Mouse (Mus musculus): ENCODE measurements at regions not wholly inside any gene's neighbourhood (a gene's known extent, or its start where the extent isn't known, plus 50 kb on each side); places are given as distances from the start of the nearest gene placed in this dataset.

GRCm38 (mm10) chr6:102977122-102977521 lies 404.2 kb upstream of the Cntn3 start:
- TF ChIP-seq POLR2A (IDR thresholded peaks at IDR 0.05; ENCODE audit: low read depth, low read length) (no peak), CTCF (conservative IDR thresholded peaks at IDR 0.05; ENCODE audit: insufficient read depth, insufficient read length, low read depth, low read length) (no peak)
